8 mouse cellular contexts compared by ENCODE assay signal in the genomic region with DNA sequence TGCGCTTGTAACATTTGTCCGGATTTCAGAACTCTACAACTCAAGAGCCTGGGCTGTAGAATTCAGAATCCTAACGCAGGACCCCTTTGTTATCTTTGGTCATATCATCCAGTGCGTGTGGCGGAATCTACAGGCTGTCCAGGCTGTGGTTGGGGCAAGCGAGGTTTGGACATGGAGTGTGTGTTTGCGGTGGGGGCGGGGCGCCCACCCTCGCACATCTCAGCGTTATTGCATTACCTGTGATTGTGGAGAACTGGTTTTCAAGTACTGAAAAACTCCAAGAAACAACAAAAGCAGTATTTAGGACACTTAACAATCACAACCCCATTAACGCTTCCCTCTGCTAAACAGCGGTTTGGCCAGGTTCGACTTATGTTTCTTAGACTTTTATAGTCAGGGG. TPM values are rescaled to one million over a fixed set of nuclear protein-coding genes. Genes with fewer than 3 reads are reported as not detected.
A peak's percentile ranks its signal among the peaks of the same experiment; 100 is the strongest.
DNase-seq lines count a peak whose midpoint lies in the region; ATAC-seq and TF ChIP-seq lines count a peak whose summit lies in the region.

No protein-coding gene starts in this region.

- 6% methylated on average over 14 of the region's 14 CpGs for WGBS in heart, adult 2 months
- WGBS in hindbrain, embryonic 15.5 days, result 4% methylated on average over 14 of the region's 14 CpGs
- WGBS in midbrain, embryonic 13.5 days, result 6% methylated on average over 14 of the region's 14 CpGs

- H3K27ac ChIP-seq in heart, adult 2 months, result peak overlapping the region; percentile 68
- peak overlapping the region; percentile 83 for H3K27ac ChIP-seq in hindbrain, embryonic 15.5 days (replicated peaks)
- H3K27ac ChIP-seq in midbrain, embryonic 13.5 days, result peak overlapping the region; percentile 87

- peak overlapping the region; percentile 37 for H3ac ChIP-seq in C2C12 (ENCODE audit: control insufficient read depth, insufficient read length, low read depth)

- TF ChIP-seq POLR2A in heart, adult 2 months (IDR thresholded peaks at IDR 0.05; ENCODE audit: insufficient read depth, low read depth, low read length), result no peak

- DNase-seq in heart, adult 2 months, result no peak
- DNase-seq in heart, adult 9 months (ENCODE audit: low spot score in 2 of 2), result no peak
- DNase-seq in embryo, embryonic 10 days (ENCODE audit: low spot score), result peak; percentile 34
- DNase-seq in layer of hippocampus, adult 9-10 months (ENCODE audit: low spot score), result no peak
- DNase-seq in left cerebral cortex, adult 9 months (ENCODE audit: low spot score in 2 of 2), result no peak

- no peaks in the 10 kb centered on the region for H3K79me3 ChIP-seq in C2C12 (ENCODE audit: low read depth)

- intact Hi-C loops in heart, adult 2 months (cut with DNase I), result loop anchor here (5.0 to 10.0 kb wide), 3 partner anchors 147 to 575 kb away; partner anchors contain the start of genes Ociad1 and Slain2

- H3K9ac ChIP-seq in heart, adult 2 months (ENCODE audit: low read depth, low read length), result peak overlapping the region; percentile 36
- H3K9ac ChIP-seq in hindbrain, embryonic 15.5 days, result peak overlapping the region; percentile 43
- peak overlapping the region; percentile 72 for H3K9ac ChIP-seq in midbrain, embryonic 13.5 days (replicated peaks)

- no peaks in the 10 kb centered on the region for H3K79me2 ChIP-seq in heart, adult 2 months (replicated peaks; ENCODE audit: control insufficient read depth, insufficient read depth, low read length)
- peaks cover 13% of the 10 kb centered on the region for H3K79me2 ChIP-seq in C2C12 (ENCODE audit: control insufficient read depth, insufficient read depth)

- no peak for ATAC-seq in hindbrain, embryonic 15.5 days (ENCODE audit: low FRiP score, low read depth)
- no peak for ATAC-seq in midbrain, embryonic 13.5 days

- no peak for TF ChIP-seq EP300 in heart, adult 2 months (IDR thresholded peaks at IDR 0.05; ENCODE audit: insufficient read depth, low read depth, low read length)

- no peaks in the 10 kb centered on the region for H3K36me3 ChIP-seq in heart, adult 2 months (ENCODE audit: control insufficient read depth, insufficient read depth, low read length)
- no peaks in the 10 kb centered on the region for H3K36me3 ChIP-seq in C2C12 (ENCODE audit: control insufficient read depth, insufficient read depth)
- no peaks in the 10 kb centered on the region for H3K36me3 ChIP-seq in hindbrain, embryonic 15.5 days
- no peaks in the 10 kb centered on the region for H3K36me3 ChIP-seq in midbrain, embryonic 13.5 days

- TF ChIP-seq CTCF in heart, adult 2 months (IDR thresholded peaks at IDR 0.05), result no peak
- TF ChIP-seq CTCF in C2C12 (IDR thresholded peaks at IDR 0.05; ENCODE audit: control insufficient read depth, insufficient read depth, insufficient read length), result no peak

- no peaks in the 10 kb centered on the region for H3K27me3 ChIP-seq in heart, adult 2 months (ENCODE audit: control insufficient read depth, insufficient read depth, low read length)
- peaks cover 5% of the 10 kb centered on the region for H3K27me3 ChIP-seq in C2C12 (ENCODE audit: control insufficient read depth, insufficient read depth, insufficient read length)
- no peaks in the 10 kb centered on the region for H3K27me3 ChIP-seq in hindbrain, embryonic 15.5 days
- H3K27me3 ChIP-seq in midbrain, embryonic 13.5 days, result no peaks in the 10 kb centered on the region

- H3K4me2 ChIP-seq in hindbrain, embryonic 15.5 days, result peak overlapping the region; percentile 80
- H3K4me2 ChIP-seq in midbrain, embryonic 13.5 days (replicated peaks), result peak overlapping the region; percentile 84

- H3K4me3 ChIP-seq in heart, adult 2 months, result peak overlapping the region; percentile 66
- no peak overlapping the region for H3K4me3 ChIP-seq in C2C12 (ENCODE audit: insufficient read depth, poor library complexity, severe bottlenecking)
- H3K4me3 ChIP-seq in hindbrain, embryonic 15.5 days, result peak overlapping the region; percentile 85
- peak overlapping the region; percentile 89 for H3K4me3 ChIP-seq in midbrain, embryonic 13.5 days (replicated peaks)

- H3K4me1 ChIP-seq in heart, adult 2 months (ENCODE audit: control insufficient read depth, insufficient read depth, low read length), result peaks cover 2% of the 10 kb centered on the region; the same call in 1 of the 2 replicates
- H3K4me1 ChIP-seq in hindbrain, embryonic 15.5 days (replicated peaks), result peaks cover 23% of the 10 kb centered on the region
- H3K4me1 ChIP-seq in midbrain, embryonic 13.5 days (replicated peaks), result peaks cover 21% of the 10 kb centered on the region

- H3K9me3 ChIP-seq in hindbrain, embryonic 15.5 days, result no peaks in the 10 kb centered on the region
- no peaks in the 10 kb centered on the region for H3K9me3 ChIP-seq in midbrain, embryonic 13.5 days

TF ChIP-seq in C2C12, 6 proteins besides CTCF, POLR2A, EP300 and RAD21:
- TF ChIP-seq FOSL1 (IDR thresholded peaks at IDR 0.05; ENCODE audit: insufficient read depth, low read length, poor library complexity, severe bottlenecking), result no peak
- no peak for TF ChIP-seq MAX (IDR thresholded peaks at IDR 0.05)

RNA-seq across cellular contexts. Expression of gene Dcun1d4, which starts 9.1 kb away (rescaled TPM):
- total RNA-seq in heart, adult 2 months (2021), result 10 to 100 TPM; 17.2 to 17.4 TPM
- 4.7 and 9.6 TPM in 2 replicates for polyA plus RNA-seq in heart, adult 2 months (2012; rRNA removed)
- 3.3 TPM for polyA plus RNA-seq in C2C12 (2012; fragmentation: generic; extraction: Trizol)
- 47.4 and 50.1 TPM in 2 replicates for polyA plus RNA-seq in hindbrain, embryonic 15.5 days (2015; fragmentation: Nextera tagmentation; extraction: Ambion mirVana)
- polyA plus RNA-seq in midbrain, embryonic 13.5 days (2015; fragmentation: Nextera tagmentation; extraction: Ambion mirVana), result 55.3 and 58.3 TPM in 2 replicates
